26 mouse cellular contexts compared by ENCODE assay signal in the genomic region with DNA sequence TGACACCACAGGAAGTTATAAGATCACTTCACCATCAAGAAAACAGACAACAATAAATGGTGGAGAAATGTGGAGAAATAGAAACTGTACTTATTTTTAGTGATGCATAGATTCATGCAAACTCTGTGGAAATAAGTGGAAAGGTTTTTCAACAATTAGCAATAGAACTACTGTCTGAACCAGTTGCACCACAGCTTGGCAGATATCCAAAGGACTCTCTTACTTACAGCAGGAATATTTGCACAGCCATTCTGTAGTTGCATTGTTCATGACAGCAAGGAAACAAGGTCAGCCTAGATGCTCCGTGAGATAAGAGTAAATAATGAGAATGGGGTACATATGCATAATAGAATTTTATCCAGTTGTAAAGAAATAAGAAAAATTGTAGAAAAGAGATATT.
DNase-seq lines count a peak whose midpoint lies in the region; ATAC-seq and TF ChIP-seq lines count a peak whose summit lies in the region.
"Had no signal": no experiment of that assay in that cellular context is flagged by ENCODE, and none has a peak within 500 bp of the region (broad histone marks: within the 10 kb centered on the region; RNA-seq: fewer than 3 reads in every experiment).

No protein-coding gene starts in this region.

- no peak overlapping the region for H3K27ac ChIP-seq in lung, embryonic 14.5 days (ENCODE audit: low read depth)
- no peak overlapping the region for H3K27ac ChIP-seq in midbrain, postnatal 0 days (ENCODE audit: low read depth, low read length)
- H3K27ac ChIP-seq: embryonic facial prominence, embryonic 15.5 days; heart, adult 2 months; heart, embryonic 15.5 days; hindbrain, embryonic 13.5 days; hindbrain, postnatal 0 days; intestine, embryonic 15.5 days had no signal

- DNase-seq in adrenal gland, postnatal 14 days = peak; percentile 47
- DNase-seq in adrenal gland, postnatal 4 days (ENCODE audit: low spot score in 2 of 2) = no peak
- DNase-seq in lung, embryonic 14.5 days = peak; percentile 52
- DNase-seq in lung, postnatal 14 days = no peak
- peak; percentile 46 for DNase-seq in 416B (ENCODE audit: low read depth)
- peak; percentile 1 for DNase-seq in adrenal gland, postnatal 25 days
- DNase-seq in midbrain, postnatal 0 days (ENCODE audit: low spot score) = no peak
- no peak for DNase-seq in urinary bladder, adult 18-20 months (ENCODE audit: low spot score in 2 of 2)
- DNase-seq: B cell, adult 2 months; cerebellum, adult 18-20 months; cerebellum, adult 9-11 months; cerebellum, postnatal 36 days; gastrocnemius, postnatal 14 days; heart, adult 2 months; heart, postnatal 14 days; kidney, adult 18-20 months had no signal

- ATAC-seq in lung, embryonic 14.5 days (ENCODE audit: insufficient read depth) = no peak
- no peak for ATAC-seq in midbrain, postnatal 0 days (ENCODE audit: low FRiP score)
- ATAC-seq: CD4-positive, CD25-positive, alpha-beta regulatory T cell, adult 4 months; forebrain, embryonic 16.5 days; hindbrain, postnatal 0 days; intestine, embryonic 15.5 days had no signal

- no peaks in the 10 kb centered on the region for H3K36me3 ChIP-seq in lung, embryonic 14.5 days (ENCODE audit: insufficient read depth)
- no peaks in the 10 kb centered on the region for H3K36me3 ChIP-seq in midbrain, postnatal 0 days (ENCODE audit: insufficient read depth, low read length)
- H3K36me3 ChIP-seq: embryonic facial prominence, embryonic 15.5 days; G1E; heart, embryonic 15.5 days; hindbrain, embryonic 13.5 days; intestine, embryonic 15.5 days had no signal

- no peak overlapping the region for H3K9ac ChIP-seq in lung, embryonic 14.5 days
- no peak overlapping the region for H3K9ac ChIP-seq in midbrain, postnatal 0 days (replicated peaks; ENCODE audit: low read length, poor library complexity, severe bottlenecking)
- H3K9ac ChIP-seq: embryonic facial prominence, embryonic 15.5 days; heart, embryonic 15.5 days; hindbrain, embryonic 13.5 days; intestine, embryonic 15.5 days had no signal

- TF ChIP-seq CTCF in lung, embryonic 14.5 days (IDR thresholded peaks at IDR 0.05; ENCODE audit: low read depth) = no peak
- no peak for TF ChIP-seq CTCF in midbrain, postnatal 0 days (IDR thresholded peaks at IDR 0.05)

- H3K27me3 ChIP-seq in lung, embryonic 14.5 days (ENCODE audit: insufficient read depth, low read length) = no peaks in the 10 kb centered on the region
- no peaks in the 10 kb centered on the region for H3K27me3 ChIP-seq in midbrain, postnatal 0 days (ENCODE audit: insufficient read depth, low read length)
- H3K27me3 ChIP-seq: embryonic facial prominence, embryonic 15.5 days; heart, embryonic 15.5 days; hindbrain, embryonic 13.5 days; intestine, embryonic 15.5 days had no signal

- H3K9me3 ChIP-seq in lung, embryonic 14.5 days (ENCODE audit: low read depth, low read length) = no peaks in the 10 kb centered on the region
- no peaks in the 10 kb centered on the region for H3K9me3 ChIP-seq in midbrain, postnatal 0 days (ENCODE audit: low read length)
- H3K9me3 ChIP-seq: embryonic facial prominence, embryonic 15.5 days; G1E; heart, embryonic 15.5 days; hindbrain, embryonic 13.5 days; intestine, embryonic 15.5 days had no signal

- 53% methylated on average over 1 of the region's 1 CpGs for WGBS in lung, embryonic 14.5 days
- WGBS in midbrain, postnatal 0 days = 63% methylated on average over 1 of the region's 1 CpGs

- no peaks in the 10 kb centered on the region for H3K4me1 ChIP-seq in lung, embryonic 14.5 days (ENCODE audit: insufficient read depth)
- H3K4me1 ChIP-seq in midbrain, postnatal 0 days (ENCODE audit: insufficient read depth, low read length) = no peaks in the 10 kb centered on the region
- H3K4me1 ChIP-seq: embryonic facial prominence, embryonic 15.5 days; heart, embryonic 15.5 days; hindbrain, embryonic 13.5 days; intestine, embryonic 15.5 days had no signal

- no peak overlapping the region for H3K4me3 ChIP-seq in lung, embryonic 14.5 days (ENCODE audit: low read depth, low read length)
- H3K4me3 ChIP-seq in midbrain, postnatal 0 days (ENCODE audit: low read depth, low read length) = no peak overlapping the region
- H3K4me3 ChIP-seq: embryonic facial prominence, embryonic 15.5 days; erythroblast, embryonic 14.5 days; heart, adult 2 months; heart, embryonic 15.5 days; hindbrain, embryonic 13.5 days; intestine, embryonic 15.5 days had no signal

- H3K4me2 ChIP-seq in lung, embryonic 14.5 days = no peak overlapping the region
- no peak overlapping the region for H3K4me2 ChIP-seq in midbrain, postnatal 0 days (ENCODE audit: low read depth, low read length, poor library complexity, severe bottlenecking)
- H3K4me2 ChIP-seq: embryonic facial prominence, embryonic 15.5 days; heart, embryonic 11.5 days; heart, embryonic 15.5 days; hindbrain, embryonic 13.5 days; intestine, embryonic 15.5 days had no signal

Comparison
In these comparisons a context has a peak if more than half of its experiments do, and no peak if none do; other contexts are left out.
1. DNase-seq: peak in adrenal gland, postnatal 14 days (single experiment), lung, embryonic 14.5 days (single experiment), 416B (single experiment) and adrenal gland, postnatal 25 days (single experiment); none in adrenal gland, postnatal 4 days (0 of 2), lung, postnatal 14 days (single experiment), midbrain, postnatal 0 days (single experiment) and urinary bladder, adult 18-20 months (0 of 2).